Mouse (Mus musculus) forebrain, embryonic 14.5 days (tissue): ENCODE data around the gene Cnot1. TPM values are rescaled to one million over a fixed set of nuclear protein-coding genes. Genes with fewer than 3 reads are reported as not detected.
"Not testable (repeated sequence)": the region's sequence is repeated elsewhere in the genome, so short reads cannot be mapped to it uniquely, and the experiment has no call there.

ENCODE experiments used
- ATAC-seq: fragments of 200-750 bp; cut with Nextera tagmentation; 2 replicates; pipeline ENCODE4 v1.8.0; 2017; ENCODE audit warnings: mild to moderate bottlenecking, moderate library complexity
- DNase-seq: peaks from one replicate; pipeline ENCODE4 v3.0.0-alpha.2; 2015; ENCODE audit warnings: low spot score
- H3K27ac ChIP-seq: fragments of 300-500 bp; sonication (generic); 2 replicates; pipeline ENCODE4 v1.5.1; 2014; ENCODE audit warnings: low read depth, mild to moderate bottlenecking, control low read depth, low read length, moderate library complexity
- H3K27me3 ChIP-seq: fragments of 300-500 bp; sonication (generic); replicated peaks from 2 replicates; pipeline ENCODE4 v1.6.1; 2014; ENCODE audit warnings: low read length, control low read depth, mixed read lengths; ENCODE audit not compliant: control insufficient read depth, insufficient read depth
- H3K36me3 ChIP-seq: fragments of 300-500 bp; sonication (generic); 2 replicates; pipeline ENCODE4 v1.6.1; 2014; ENCODE audit warnings: low read length, control low read depth; ENCODE audit not compliant: control insufficient read depth, insufficient read depth
- H3K4me1 ChIP-seq: fragments of 300-500 bp; sonication (generic); 2 replicates; pipeline ENCODE4 v1.6.1; 2014; ENCODE audit warnings: antibody characterized with exemption, low read length, control low read depth; ENCODE audit not compliant: control insufficient read depth, insufficient read depth
- H3K4me2 ChIP-seq: fragments of 300-500 bp; sonication (generic); 2 replicates; pipeline ENCODE4 v1.6.1; 2014; ENCODE audit warnings: mild to moderate bottlenecking, control low read depth, low read length
- H3K4me3 ChIP-seq: fragments of 300-500 bp; sonication (generic); 2 replicates; pipeline ENCODE4 v1.5.1; 2014; ENCODE audit warnings: low read depth, low read length, control low read depth
- H3K9ac ChIP-seq: fragments of 300-500 bp; sonication (generic); 2 replicates; pipeline ENCODE4 v1.6.1; 2014; ENCODE audit warnings: mild to moderate bottlenecking, low read length, control low read depth, moderate library complexity
- H3K9me3 ChIP-seq: fragments of 300-500 bp; sonication (generic); replicated peaks from 2 replicates; pipeline ENCODE4 v1.6.1; 2016; ENCODE audit warnings: low read length, control low read depth, mixed read lengths; ENCODE audit not compliant: control insufficient read depth
- WGBS: fragments of 180-500 bp; shearing (Covaris S2); extraction: QIAGEN DNeasy Blood & Tissue Kit; methylation state at CpG from one replicate; pipeline ENCODE4 v1.1.7; 2014; 5-methylcytosine and 5-hydroxymethylcytosine counted together
- polyA plus RNA-seq: library from polyadenylated mRNA; unstranded; fragments of >200 nt; fragmentation: Nextera tagmentation; extraction: Ambion mirVana; gene quantifications from 2 replicates; pipeline ENCODE4 v1.2.1, GENCODE M21; 2014

The Cnot1 gene
- polyA plus RNA-seq, 1 experiment from 2014 or later = 66.4 TPM

- Histone ChIP-seq H3K27ac (no peak overlapping the region), H3K4me2 (no peak overlapping the region), H3K9ac (no peak overlapping the region), H3K27me3 (no peaks in the 10 kb centered on the region), H3K9me3 (no peaks in the 10 kb centered on the region), H3K4me1 (no peaks in the 10 kb centered on the region), H3K36me3 (peaks cover 72% of the 10 kb centered on the region), H3K4me3 (no peak overlapping the region)
- no peak for ATAC-seq
- WGBS = 95% methylated on average over 6 of the region's 6 CpGs
- DNase-seq = no peak
Measured at GRCm38 (mm10) chr8:95843968-95844367, 36.7 kb upstream of the Cnot1 start.

GRCm38 (mm10) chr8:95841436-95841835 lies 34.2 kb upstream of the Cnot1 start:
- Histone ChIP-seq H3K4me3 (no peak overlapping the region), H3K4me1 (no peaks in the 10 kb centered on the region), H3K9ac (no peak overlapping the region), H3K27me3 (no peaks in the 10 kb centered on the region), H3K4me2 (no peak overlapping the region), H3K27ac (no peak overlapping the region), H3K36me3 (peaks cover 74% of the 10 kb centered on the region), H3K9me3 (no peaks in the 10 kb centered on the region)
- ATAC-seq = no peak
- 90% methylated on average over 15 of the region's 15 CpGs for WGBS
- no peak for DNase-seq

GRCm38 (mm10) chr8:95839289-95839688 lies 32.0 kb upstream of the Cnot1 start:
- DNase-seq (no peak), ATAC-seq (no peak)
- H3K4me1 ChIP-seq = no peaks in the 10 kb centered on the region
- H3K27ac ChIP-seq = no peak overlapping the region
- WGBS = 100% methylated on average over 4 of the region's 4 CpGs
- no peak overlapping the region for H3K4me2 ChIP-seq
- H3K27me3 ChIP-seq = no peaks in the 10 kb centered on the region
- no peak overlapping the region for H3K4me3 ChIP-seq
- H3K9ac ChIP-seq = no peak overlapping the region
- peaks cover 56% of the 10 kb centered on the region for H3K36me3 ChIP-seq
- H3K9me3 ChIP-seq = no peaks in the 10 kb centered on the region

GRCm38 (mm10) chr8:95837266-95837665 lies 30.0 kb upstream of the Cnot1 start:
- H3K27me3 ChIP-seq = no peaks in the 10 kb centered on the region
- no peak overlapping the region for H3K4me2 ChIP-seq
- peaks cover 41% of the 10 kb centered on the region for H3K36me3 ChIP-seq
- 0 out of 2 replicates have a peak, but pooled peaks cover 8% of the 10 kb centered on the region for H3K4me1 ChIP-seq
- ATAC-seq = no peak
- H3K4me3 ChIP-seq = no peak overlapping the region
- 95% methylated on average over 10 of the region's 10 CpGs for WGBS
- H3K27ac ChIP-seq = no peak overlapping the region
- DNase-seq = no peak
- H3K9ac ChIP-seq = no peak overlapping the region
- H3K9me3 ChIP-seq = no peaks in the 10 kb centered on the region

- WGBS = 73% methylated on average over 4 of the region's 4 CpGs
- H3K4me1 ChIP-seq = 0 out of 2 replicates have a peak, but pooled peaks cover 8% of the 10 kb centered on the region
- DNase-seq = no peak
- no peak overlapping the region for H3K4me2 ChIP-seq
- no peak for ATAC-seq
- no peaks in the 10 kb centered on the region for H3K9me3 ChIP-seq
- H3K9ac ChIP-seq = no peak overlapping the region
- H3K36me3 ChIP-seq = peaks cover 27% of the 10 kb centered on the region; the same call in 1 of the 2 replicates
- H3K27ac ChIP-seq = no peak overlapping the region
- no peak overlapping the region for H3K4me3 ChIP-seq
- H3K27me3 ChIP-seq = no peaks in the 10 kb centered on the region
Measured at GRCm38 (mm10) chr8:95835891-95836290, 28.6 kb upstream of the Cnot1 start.

- ATAC-seq (peak; percentile 61), DNase-seq (no peak)
- H3K27ac ChIP-seq = no peak overlapping the region
- peak overlapping the region; percentile 43 for H3K4me2 ChIP-seq
- peak overlapping the region; percentile 6; the same call in 1 of the 2 replicates for H3K4me3 ChIP-seq
- no peaks in the 10 kb centered on the region for H3K9me3 ChIP-seq
- peaks cover 10% of the 10 kb centered on the region; the same call in 1 of the 2 replicates for H3K36me3 ChIP-seq
- WGBS = 2% methylated on average over 16 of the region's 16 CpGs
- H3K27me3 ChIP-seq = no peaks in the 10 kb centered on the region
- H3K9ac ChIP-seq = no peak overlapping the region
- H3K4me1 ChIP-seq = 0 out of 2 replicates have a peak, but pooled peaks cover 8% of the 10 kb centered on the region
Measured at GRCm38 (mm10) chr8:95833435-95833984, 26.2 kb upstream of the Cnot1 start.

GRCm38 (mm10) chr8:95832603-95833434 lies 25.6 kb upstream of the Cnot1 start:
- WGBS = 18% methylated on average over 16 of the region's 16 CpGs
- H3K9me3 ChIP-seq = no peaks in the 10 kb centered on the region
- no peak overlapping the region for H3K4me3 ChIP-seq
- H3K9ac ChIP-seq = no peak overlapping the region
- H3K27me3 ChIP-seq = no peaks in the 10 kb centered on the region
- H3K4me1 ChIP-seq = 0 out of 2 replicates have a peak, but pooled peaks cover 8% of the 10 kb centered on the region
- peaks cover 10% of the 10 kb centered on the region; the same call in 1 of the 2 replicates for H3K36me3 ChIP-seq
- peak; percentile 91 for DNase-seq
- peak overlapping the region; percentile 43 for H3K4me2 ChIP-seq
- no peak overlapping the region for H3K27ac ChIP-seq
- ATAC-seq = peak; percentile 81

GRCm38 (mm10) chr8:95830144-95830543 lies 22.9 kb upstream of the Cnot1 start:
- no peak for DNase-seq
- 75% methylated on average over 3 of the region's 3 CpGs for WGBS
- Histone ChIP-seq H3K36me3 (no peaks in the 10 kb centered on the region), H3K27ac (no peak overlapping the region), H3K9ac (no peak overlapping the region), H3K4me3 (no peak overlapping the region), H3K27me3 (no peaks in the 10 kb centered on the region), H3K4me1 (0 out of 2 replicates have a peak, but pooled peaks cover 8% of the 10 kb centered on the region), H3K4me2 (no peak overlapping the region), H3K9me3 (no peaks in the 10 kb centered on the region)
- no peak for ATAC-seq

- not testable (repeated sequence) for H3K9ac ChIP-seq, H3K36me3 ChIP-seq, H3K4me3 ChIP-seq, DNase-seq, H3K27ac ChIP-seq, H3K4me2 ChIP-seq, ATAC-seq, H3K27me3 ChIP-seq, H3K4me1 ChIP-seq, H3K9me3 ChIP-seq
- 63% methylated on average over 25 of the region's 25 CpGs for WGBS
Measured at GRCm38 (mm10) chr8:95825162-95825561, 17.9 kb upstream of the Cnot1 start, which contains the start of gene Sap18b. Gene Sap18b, plus strand, starts transcription at chr8:95825346.
